Mouse (Mus musculus) forebrain, embryonic 14.5 days (tissue): ENCODE measurements around the gene Hnrnpa1. TPM values are rescaled to one million over a fixed set of nuclear protein-coding genes. Genes with fewer than 3 reads are reported as not detected.
"Not testable (repeated sequence)": the region's sequence is repeated elsewhere in the genome, so short reads cannot be mapped to it uniquely, and the experiment has no call there.

Experiments
- ATAC-seq: fragments of 200-750 bp; cut with Nextera tagmentation; 2 replicates; pipeline ENCODE4 v1.8.0; 2017; ENCODE audit warnings: mild to moderate bottlenecking, moderate library complexity
- DNase-seq: peaks from one replicate; pipeline ENCODE4 v3.0.0-alpha.2; 2015; ENCODE audit warnings: low spot score
- H3K27ac ChIP-seq: fragments of 300-500 bp; sonication (generic); 2 replicates; pipeline ENCODE4 v1.5.1; 2014; ENCODE audit warnings: low read depth, mild to moderate bottlenecking, control low read depth, low read length, moderate library complexity
- H3K27me3 ChIP-seq: fragments of 300-500 bp; sonication (generic); replicated peaks from 2 replicates; pipeline ENCODE4 v1.6.1; 2014; ENCODE audit warnings: low read length, control low read depth, mixed read lengths; ENCODE audit not compliant: control insufficient read depth, insufficient read depth
- H3K36me3 ChIP-seq: fragments of 300-500 bp; sonication (generic); 2 replicates; pipeline ENCODE4 v1.6.1; 2014; ENCODE audit warnings: low read length, control low read depth; ENCODE audit not compliant: control insufficient read depth, insufficient read depth
- H3K4me1 ChIP-seq: fragments of 300-500 bp; sonication (generic); 2 replicates; pipeline ENCODE4 v1.6.1; 2014; ENCODE audit warnings: antibody characterized with exemption, low read length, control low read depth; ENCODE audit not compliant: control insufficient read depth, insufficient read depth
- H3K4me2 ChIP-seq: fragments of 300-500 bp; sonication (generic); 2 replicates; pipeline ENCODE4 v1.6.1; 2014; ENCODE audit warnings: mild to moderate bottlenecking, control low read depth, low read length
- H3K4me3 ChIP-seq: fragments of 300-500 bp; sonication (generic); 2 replicates; pipeline ENCODE4 v1.5.1; 2014; ENCODE audit warnings: low read depth, low read length, control low read depth
- H3K9ac ChIP-seq: fragments of 300-500 bp; sonication (generic); 2 replicates; pipeline ENCODE4 v1.6.1; 2014; ENCODE audit warnings: mild to moderate bottlenecking, low read length, control low read depth, moderate library complexity
- H3K9me3 ChIP-seq: fragments of 300-500 bp; sonication (generic); replicated peaks from 2 replicates; pipeline ENCODE4 v1.6.1; 2016; ENCODE audit warnings: low read length, control low read depth, mixed read lengths; ENCODE audit not compliant: control insufficient read depth
- WGBS: fragments of 180-500 bp; shearing (Covaris S2); extraction: QIAGEN DNeasy Blood & Tissue Kit; methylation state at CpG from one replicate; pipeline ENCODE4 v1.1.7; 2014; 5-methylcytosine and 5-hydroxymethylcytosine counted together
- polyA plus RNA-seq: library from polyadenylated mRNA; unstranded; fragments of >200 nt; fragmentation: Nextera tagmentation; extraction: Ambion mirVana; gene quantifications from 2 replicates; pipeline ENCODE4 v1.2.1, GENCODE M21; 2014

Hnrnpa1 gene
- polyA plus RNA-seq, 1 experiment from 2014 or later, result 857 TPM

DNA sequence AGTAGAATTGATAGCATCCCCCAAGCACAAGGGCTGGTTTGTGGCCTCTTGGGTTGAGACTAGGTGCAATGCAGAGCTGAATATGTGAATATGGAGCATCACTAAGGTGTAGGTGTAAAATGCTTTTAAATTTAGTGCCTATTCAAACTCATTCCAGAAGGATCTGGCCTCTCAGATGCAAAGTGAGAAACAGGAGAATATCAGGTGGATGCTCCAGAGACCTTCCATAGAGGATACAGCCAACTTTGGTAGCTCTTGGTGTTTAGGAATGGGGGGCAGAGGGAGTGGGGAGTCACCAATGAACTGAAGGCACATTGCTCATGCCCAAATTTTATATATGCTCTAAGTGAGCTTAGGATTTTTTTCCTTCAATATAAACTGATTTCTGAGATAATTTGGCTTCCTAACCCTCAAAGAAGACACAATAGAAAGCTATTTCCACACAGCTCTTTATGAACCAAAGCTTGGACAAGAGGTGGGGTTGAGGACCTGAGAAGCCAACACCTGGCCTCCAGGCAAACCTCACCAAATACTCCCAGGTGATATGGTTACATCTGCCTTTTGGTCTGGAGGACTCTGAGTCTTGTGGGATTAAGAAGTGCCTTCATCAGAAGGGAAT, 7.7 kb downstream of the Hnrnpa1 start:
- H3K27me3 ChIP-seq, result no peaks in the 10 kb centered on the region
- no peak overlapping the region for H3K4me2 ChIP-seq
- ATAC-seq (no peak), DNase-seq (no peak)
- H3K9me3 ChIP-seq, result no peaks in the 10 kb centered on the region
- H3K4me1 ChIP-seq, result peaks cover 12% of the 10 kb centered on the region; the same call in 1 of the 2 replicates
- H3K36me3 ChIP-seq, result peaks cover 61% of the 10 kb centered on the region
- H3K4me3 ChIP-seq, result no peak overlapping the region
- H3K27ac ChIP-seq, result no peak overlapping the region
- no peak overlapping the region for H3K9ac ChIP-seq

DNA sequence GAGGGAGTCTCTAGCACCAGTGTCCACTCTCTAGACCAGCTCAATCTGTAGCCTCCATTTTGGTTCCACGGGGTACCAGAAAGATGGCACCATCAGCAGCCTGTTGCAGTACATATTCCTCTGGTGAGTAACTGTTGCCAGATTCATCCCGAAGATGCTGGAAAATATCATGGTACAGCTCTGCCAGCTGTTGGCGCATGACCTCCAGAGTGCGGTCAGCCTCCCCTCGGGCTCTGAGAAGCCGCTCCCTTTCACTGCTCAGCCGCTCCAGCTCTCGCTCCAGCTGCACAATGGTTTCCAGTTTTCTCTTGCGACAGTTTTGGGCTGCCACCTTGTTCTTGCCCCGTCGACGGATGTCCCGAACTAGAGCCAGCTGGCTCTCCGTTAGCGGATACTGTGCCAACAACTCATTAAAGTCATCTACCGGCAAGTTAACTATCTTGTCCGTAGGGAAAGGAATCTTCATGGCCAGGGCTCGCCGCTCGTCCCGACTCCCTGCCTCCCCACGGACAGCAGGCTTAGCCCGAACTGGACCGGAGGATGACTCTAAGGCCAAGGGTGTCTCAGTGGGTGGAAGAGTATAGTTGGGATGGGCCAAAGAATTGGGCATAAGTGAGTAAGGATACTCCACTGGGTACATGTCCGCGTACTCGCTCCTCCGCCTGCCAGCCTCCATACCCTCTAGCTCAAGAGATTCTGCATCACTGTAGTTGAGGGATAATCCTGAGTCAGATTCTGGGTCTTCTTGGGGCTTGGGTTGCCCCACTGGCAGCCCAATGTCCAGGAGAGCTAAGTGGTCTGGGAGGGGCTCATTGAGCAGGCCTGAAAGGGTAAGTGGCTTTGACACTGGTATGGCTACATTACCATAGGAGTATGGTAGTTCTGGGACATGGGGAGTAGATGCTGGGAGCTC, 8.4 kb downstream of the Hnrnpa1 start:
- DNase-seq, result no peak
- no peaks in the 10 kb centered on the region for H3K9me3 ChIP-seq
- WGBS, result 80% methylated on average over 28 of the region's 28 CpGs
- no peaks in the 10 kb centered on the region for H3K27me3 ChIP-seq
- no peak overlapping the region for H3K27ac ChIP-seq
- ATAC-seq, result peak; percentile 18; the same call in 1 of the 2 replicates
- no peak overlapping the region for H3K9ac ChIP-seq
- peaks cover 5% of the 10 kb centered on the region; the same call in 1 of the 2 replicates for H3K4me1 ChIP-seq
- no peak overlapping the region for H3K4me2 ChIP-seq
- H3K36me3 ChIP-seq, result peaks cover 54% of the 10 kb centered on the region
- H3K4me3 ChIP-seq, result no peak overlapping the region

DNA sequence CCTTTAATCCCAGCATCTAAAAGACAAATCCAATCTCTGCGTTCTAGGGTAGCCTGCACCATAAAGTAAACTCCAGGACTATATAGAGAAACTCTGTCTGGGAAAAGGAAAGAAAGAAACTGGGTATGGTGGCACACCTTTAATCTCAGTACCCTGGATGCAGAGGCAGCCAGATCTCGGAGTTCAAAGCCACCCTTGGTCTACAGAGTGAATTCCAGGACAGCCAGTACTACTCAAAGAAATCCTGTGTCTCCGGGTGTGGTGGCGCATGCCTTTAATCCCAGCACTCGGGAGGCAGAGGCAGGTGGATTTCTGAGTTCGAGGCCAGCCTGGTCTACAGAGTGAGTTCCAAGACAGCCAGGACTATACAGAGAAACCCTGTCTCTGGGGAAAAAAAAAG, 9.3 kb downstream of the Hnrnpa1 start:
- not testable (repeated sequence) for DNase-seq, H3K27ac ChIP-seq
- WGBS, result 89% methylated on average over 6 of the region's 6 CpGs

DNA sequence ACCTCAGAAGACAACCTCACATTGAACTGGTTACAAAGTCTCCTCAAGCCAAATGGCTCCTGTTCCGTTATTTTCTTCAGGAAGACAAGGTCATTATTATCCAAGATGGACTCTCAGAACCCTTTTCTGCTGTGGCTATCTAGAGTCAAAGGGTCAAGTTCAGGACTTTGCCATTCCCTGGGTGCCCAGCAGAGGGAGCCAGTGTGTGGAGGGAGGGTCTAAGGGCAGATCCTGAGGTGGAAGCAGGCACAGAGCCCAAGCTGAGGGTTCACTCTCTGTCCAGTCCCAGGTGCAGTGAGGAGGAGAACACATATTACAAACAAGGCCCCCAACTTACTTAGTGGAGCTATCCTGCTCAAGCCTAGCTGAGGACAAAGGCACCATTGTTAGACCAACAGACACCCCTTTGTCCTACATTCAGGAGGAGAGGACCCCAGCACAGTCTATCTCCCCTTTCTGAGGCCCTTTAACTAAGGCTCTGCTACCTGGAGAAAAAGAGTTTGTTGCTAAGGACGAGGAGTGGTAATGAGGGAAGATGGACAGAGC, 10.0 kb downstream of the Hnrnpa1 start:
- H3K27ac ChIP-seq, result no peak overlapping the region
- H3K27me3 ChIP-seq, result no peaks in the 10 kb centered on the region
- H3K9ac ChIP-seq, result no peak overlapping the region
- peaks cover 42% of the 10 kb centered on the region for H3K36me3 ChIP-seq
- H3K4me3 ChIP-seq, result no peak overlapping the region
- H3K4me1 ChIP-seq, result peaks cover 4% of the 10 kb centered on the region
- H3K9me3 ChIP-seq, result no peaks in the 10 kb centered on the region
- no peak overlapping the region for H3K4me2 ChIP-seq
- ATAC-seq, result no peak
- 17% methylated on average over 2 of the region's 2 CpGs for WGBS
- peak; percentile 28 for DNase-seq

More for the DNA sequence above, 9.3 kb downstream of the Hnrnpa1 start:
- H3K9me3 ChIP-seq, ATAC-seq, H3K27me3 ChIP-seq, H3K4me2 ChIP-seq, H3K4me1 ChIP-seq, H3K9ac ChIP-seq, H3K4me3 ChIP-seq: not testable (repeated sequence)
- peaks cover 48% of the 10 kb centered on the region for H3K36me3 ChIP-seq

DNA sequence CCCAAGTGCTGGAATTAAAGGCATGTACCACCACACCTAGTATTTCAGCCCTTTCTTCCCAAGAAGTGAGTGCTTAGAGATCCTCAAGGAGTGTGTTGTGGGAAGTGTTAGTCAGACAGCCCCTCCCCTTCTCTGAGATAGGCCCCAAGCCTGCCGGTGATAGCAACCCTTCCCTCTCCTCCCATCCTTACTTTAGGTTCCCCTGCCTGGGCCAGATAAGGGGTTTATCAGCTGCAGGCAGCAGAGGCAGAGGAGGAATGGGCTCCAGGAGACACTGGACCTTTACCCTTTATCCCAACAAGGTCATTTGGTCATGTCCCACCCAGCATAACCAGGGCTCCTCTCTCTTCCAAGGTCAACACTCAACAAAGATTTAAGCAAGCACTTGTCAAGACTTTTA, 11.4 kb downstream of the Hnrnpa1 start:
- H3K4me3 ChIP-seq, result no peak overlapping the region
- peaks cover 30% of the 10 kb centered on the region for H3K36me3 ChIP-seq
- no peak overlapping the region for H3K9ac ChIP-seq
- no peak overlapping the region for H3K27ac ChIP-seq
- no peaks in the 10 kb centered on the region for H3K27me3 ChIP-seq
- no peak for ATAC-seq
- peaks cover 4% of the 10 kb centered on the region for H3K4me1 ChIP-seq
- no peaks in the 10 kb centered on the region for H3K9me3 ChIP-seq
- DNase-seq, result no peak
- H3K4me2 ChIP-seq, result no peak overlapping the region
- 94% methylated on average over 1 of the region's 1 CpGs for WGBS

DNA sequence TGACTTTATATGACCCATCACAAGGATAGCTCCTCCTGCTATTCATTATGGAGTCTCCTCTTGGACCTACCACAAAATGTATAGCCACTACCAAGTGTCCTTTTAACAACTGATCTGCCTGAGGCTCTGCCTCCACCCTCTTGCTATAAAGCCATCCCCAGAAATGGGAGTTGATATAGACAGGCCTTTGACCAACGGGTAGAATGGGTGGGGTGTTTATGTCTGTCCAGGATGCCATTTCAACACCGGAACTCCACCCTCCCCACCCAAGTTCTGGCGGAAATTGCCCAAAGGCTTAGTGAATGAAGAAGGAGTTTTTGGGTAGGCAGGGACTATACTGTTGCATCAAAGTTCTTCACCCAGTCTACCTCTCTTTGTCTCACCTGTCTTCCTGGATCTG, 12.4 kb downstream of the Hnrnpa1 start:
- H3K9ac ChIP-seq, result no peak overlapping the region
- H3K4me2 ChIP-seq, result no peak overlapping the region
- H3K9me3 ChIP-seq, result no peaks in the 10 kb centered on the region
- DNase-seq (no peak), ATAC-seq (no peak)
- H3K27ac ChIP-seq, result no peak overlapping the region
- H3K4me3 ChIP-seq, result no peak overlapping the region
- H3K36me3 ChIP-seq, result peaks cover 19% of the 10 kb centered on the region
- H3K4me1 ChIP-seq, result peaks cover 4% of the 10 kb centered on the region
- WGBS, result 92% methylated on average over 3 of the region's 3 CpGs
- H3K27me3 ChIP-seq, result no peaks in the 10 kb centered on the region

DNA sequence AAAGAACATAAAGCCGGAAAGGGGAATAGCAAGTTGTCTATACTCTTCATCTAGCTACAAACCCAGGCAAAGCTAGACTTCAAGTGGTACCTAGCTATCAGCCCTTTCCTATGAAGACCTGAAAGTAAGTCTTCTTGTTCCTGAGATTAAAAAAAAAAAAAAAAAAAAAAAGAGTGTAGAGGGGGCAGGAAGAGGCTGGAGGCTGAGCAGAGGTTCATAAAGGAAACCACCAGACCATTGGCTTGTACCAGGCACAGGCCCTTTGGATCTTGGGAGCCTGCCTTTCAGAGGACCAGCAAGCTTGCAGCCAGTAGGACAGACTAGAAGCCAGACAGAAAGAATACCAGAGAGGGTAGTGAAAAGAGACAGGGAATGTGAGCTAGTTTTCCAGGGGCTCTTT, 13.1 kb downstream of the Hnrnpa1 start:
- Histone ChIP-seq H3K9me3 (no peaks in the 10 kb centered on the region), H3K9ac (no peak overlapping the region), H3K4me2 (no peak overlapping the region), H3K4me3 (no peak overlapping the region), H3K27ac (no peak overlapping the region), H3K4me1 (peaks cover 4% of the 10 kb centered on the region), H3K27me3 (no peaks in the 10 kb centered on the region), H3K36me3 (peaks cover 12% of the 10 kb centered on the region)
- no peak for DNase-seq
- 94% methylated on average over 1 of the region's 1 CpGs for WGBS
- no peak for ATAC-seq

DNA sequence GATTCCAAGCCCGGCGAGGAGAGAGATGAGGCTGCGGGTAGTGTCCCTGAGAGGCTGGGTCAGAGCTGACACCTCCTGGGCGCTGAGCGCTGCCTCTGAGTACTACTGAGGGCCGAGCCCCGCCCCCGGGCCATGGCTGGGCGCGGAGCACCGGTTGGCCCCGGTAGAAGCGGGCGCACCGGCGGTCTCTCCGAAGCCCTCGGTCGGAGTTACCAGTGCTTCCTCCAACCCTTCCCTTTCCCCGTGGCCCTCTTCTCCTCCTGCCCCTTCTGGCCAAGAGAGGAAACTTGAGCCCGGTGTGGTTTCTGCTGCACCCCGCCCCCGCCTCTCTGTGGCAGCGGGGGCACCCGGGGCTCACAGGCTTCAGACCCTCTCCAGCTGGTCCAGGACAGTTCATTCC, 14.9 kb downstream of the Hnrnpa1 start:
- Histone ChIP-seq H3K27ac (no peak overlapping the region), H3K27me3 (no peaks in the 10 kb centered on the region), H3K4me3 (peak overlapping the region; percentile 23), H3K4me1 (peaks cover 4% of the 10 kb centered on the region), H3K4me2 (peak overlapping the region; percentile 61), H3K9me3 (no peaks in the 10 kb centered on the region), H3K9ac (peak overlapping the region; percentile 49; the same call in 1 of the 2 replicates), H3K36me3 (no peaks in the 10 kb centered on the region)
- 3% methylated on average over 24 of the region's 25 CpGs for WGBS
- DNase-seq (no peak), ATAC-seq (peak; percentile 55; the same call in 1 of the 2 replicates)
